Mouse (Mus musculus): Measurements from ENCODE around the gene Rfx4. TPM values are rescaled to one million over a fixed set of nuclear protein-coding genes. Genes with fewer than 3 reads are reported as not detected.

Rfx4 gene
- total RNA-seq, 2 experiments from 2014 or later: 0.17 TPM; not detected in 1

DNA sequence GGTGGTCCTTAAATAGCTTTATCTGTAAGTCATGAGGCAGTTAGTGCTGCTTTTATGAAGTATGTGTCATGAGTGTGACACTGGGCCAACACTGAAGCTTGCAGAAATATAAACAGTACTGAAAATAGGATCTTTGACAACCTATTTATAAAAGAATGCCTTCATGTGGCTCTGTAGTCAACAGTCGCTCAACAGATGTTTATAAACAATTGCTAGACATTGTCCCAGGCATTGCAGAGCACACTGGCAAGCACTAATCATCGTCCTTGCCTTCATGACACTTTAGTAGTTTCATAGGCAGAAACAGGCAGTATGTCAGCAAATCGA is 193.8 kb downstream of the Rfx4 start:
- DNase-seq (ENCODE audit: low spot score in 2 of 2): no peak

DNA sequence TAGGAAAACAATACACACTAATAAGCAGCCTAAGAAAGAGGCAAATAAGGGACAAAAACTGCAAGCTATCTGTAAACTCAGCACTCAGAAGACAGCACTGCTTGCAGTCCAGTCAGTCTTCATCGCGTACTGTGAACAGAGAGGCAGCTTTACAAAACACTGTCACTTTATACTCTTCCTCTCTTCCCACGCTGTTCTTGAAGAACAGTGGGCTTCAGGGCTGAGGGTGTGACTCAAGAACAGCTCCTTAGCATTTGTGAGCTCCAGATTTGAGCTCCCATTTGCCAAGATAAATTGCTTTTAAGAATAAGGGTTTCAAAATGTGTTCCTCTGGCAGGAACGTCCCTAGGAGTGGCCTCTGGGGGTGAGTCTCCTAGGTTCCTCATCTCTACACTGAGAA is 194.5 kb downstream of the Rfx4 start:
- no peak for DNase-seq (ENCODE audit: low spot score in 2 of 2)

DNA sequence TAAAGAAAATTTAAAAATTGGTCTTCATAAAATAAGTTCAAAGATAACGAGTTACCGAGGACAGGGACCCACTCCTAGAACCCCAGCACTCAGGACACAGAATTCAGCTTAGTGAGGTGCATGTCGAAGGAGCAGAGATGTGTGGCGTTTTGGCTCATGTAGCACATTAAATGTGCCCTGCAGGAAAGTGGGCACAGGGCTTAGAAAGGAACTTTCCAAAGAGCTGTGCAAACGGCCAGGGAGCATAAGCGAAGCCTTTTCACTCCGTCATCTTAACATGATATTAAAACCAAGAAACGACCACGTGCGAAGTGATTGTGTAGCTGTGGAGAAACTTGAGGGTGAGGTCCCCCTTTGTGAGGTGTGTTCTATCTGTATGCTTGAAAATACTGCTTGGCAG is 198.4 kb downstream of the Rfx4 start:
- DNase-seq (ENCODE audit: low spot score in 2 of 2): no peak

Other genes with a start within 250 kb of the Rfx4 start
- 100 to 1,000 TPM in 1 of 2 experiments, 10 to 100 TPM in 1; 96.9 to 103 TPM for gene Ckap4, start 222.0 kb upstream of the Rfx4 start, total RNA-seq (2021)
- 10 to 100 TPM; 50.1 to 51.2 TPM for gene Tcp11l2, start 179.4 kb upstream of the Rfx4 start, total RNA-seq (2021)
- gene Polr3b, start 133.8 kb upstream of the Rfx4 start, total RNA-seq (2021): 10 to 100 TPM; 28.5 to 31.6 TPM
- 10 to 100 TPM; 34.0 to 38.1 TPM for gene Ric8b, start 161.6 kb downstream of the Rfx4 start, total RNA-seq (2021)